Mouse (Mus musculus) inflammation-experienced regulatory T-cells, adult 6 months (primary cell): ENCODE results near the gene Reep3. TPM values are rescaled to one million over a fixed set of nuclear protein-coding genes. Genes with fewer than 3 reads are reported as not detected.
A peak's percentile ranks its signal among the peaks of the same experiment; 100 is the strongest.

Source experiments
- ATAC-seq: one replicate; pipeline ENCODE4 v1.8.0; 2017
- polyA plus RNA-seq, 3 experiments: library from polyadenylated mRNA; unstranded; fragments of 100-300 nt; shearing (Covaris generic); gene quantifications; one replicate each; pipeline ENCODE4 v1.2.1; 2017

Gene Reep3
- 10 to 100 TPM; 16.5 to 25.6 (median 19.6) TPM for polyA plus RNA-seq

GRCm38 (mm10) chr10:67096621-67097436 is at the start of gene Reep3:
Gene Reep3, minus strand, starts transcription at chr10:67096945.
- ATAC-seq = peak; percentile 22

GRCm38 (mm10) chr10:67145623-67146022 is 48.9 kb upstream of the Reep3 start:
- ATAC-seq = no peak

DNA sequence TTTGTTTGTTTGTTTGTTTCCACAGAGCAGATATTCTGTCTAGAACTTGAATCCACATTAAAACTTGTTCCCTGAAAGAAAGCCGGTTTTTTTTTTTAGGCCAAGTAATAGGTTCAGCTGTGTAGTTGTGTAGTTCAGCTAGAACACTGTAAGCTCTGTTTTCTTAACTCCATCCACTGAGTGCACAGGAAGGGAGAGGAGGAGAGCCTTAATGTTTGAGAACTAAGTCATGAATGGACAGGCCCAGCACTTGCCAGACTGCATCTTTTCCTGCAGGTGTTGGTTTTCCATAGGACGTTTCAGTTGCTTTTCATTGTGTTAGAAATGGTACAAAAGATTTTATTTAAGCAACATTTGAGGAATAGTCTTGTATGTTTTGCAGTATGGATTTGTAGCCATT is 47.5 kb upstream of the Reep3 start:
- ATAC-seq = no peak

- ATAC-seq = no peak
Observed at GRCm38 (mm10) chr10:67143661-67144060, 46.9 kb upstream of the Reep3 start.

- no peak for ATAC-seq
Observed at GRCm38 (mm10) chr10:67137437-67137836, 40.7 kb upstream of the Reep3 start.

- no peak for ATAC-seq
Observed at GRCm38 (mm10) chr10:67134322-67134721, 37.6 kb upstream of the Reep3 start.

GRCm38 (mm10) chr10:67131709-67132108 is 35.0 kb upstream of the Reep3 start:
- ATAC-seq = no peak

GRCm38 (mm10) chr10:67129531-67129930 is 32.8 kb upstream of the Reep3 start:
- no peak for ATAC-seq

DNA sequence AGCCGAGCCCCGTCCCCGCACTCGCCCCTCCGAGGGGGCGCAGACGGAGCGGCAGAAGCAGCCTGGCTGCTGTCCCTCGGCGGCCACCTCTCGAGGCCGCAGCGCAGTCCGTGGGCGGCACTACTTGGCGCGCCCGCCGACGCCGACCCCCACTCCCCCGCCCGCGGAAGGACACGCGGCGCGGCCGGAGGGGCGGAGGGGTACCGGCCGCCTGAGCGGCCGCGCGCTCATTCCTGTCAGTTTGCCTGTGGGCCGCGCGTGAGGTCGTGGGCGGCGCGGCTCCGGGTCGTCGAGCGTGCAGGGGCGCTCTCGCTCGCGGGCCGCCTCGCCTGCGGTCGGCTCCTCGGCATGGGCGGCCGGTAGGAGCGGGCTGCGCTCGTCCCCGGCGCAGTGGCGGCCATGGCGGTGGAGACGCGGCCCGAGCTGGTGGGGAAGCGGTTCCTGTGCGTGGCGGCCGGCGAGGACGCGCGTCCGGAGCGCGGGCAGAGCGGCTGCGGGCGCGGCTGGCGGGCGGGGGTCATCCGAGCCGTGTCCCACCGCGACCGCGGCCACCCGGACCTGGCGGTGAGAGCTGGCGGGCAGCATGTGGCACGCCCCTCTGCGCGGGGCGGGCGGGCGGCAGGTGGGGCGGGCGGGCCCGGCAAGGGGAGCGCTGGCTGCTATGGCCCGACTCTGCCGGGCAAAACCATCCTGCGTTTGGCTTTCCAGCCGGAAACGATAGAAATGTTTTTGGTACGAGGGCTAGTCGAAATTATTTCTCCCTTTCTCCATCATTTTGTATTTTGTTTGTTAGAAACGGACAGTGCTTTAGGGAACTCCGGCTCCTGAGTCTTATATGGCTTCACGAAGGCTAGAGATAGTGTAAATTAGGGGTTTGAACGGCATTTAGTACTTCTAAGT is 30.4 kb upstream of the Reep3 start:
- ATAC-seq = peak; percentile 62

DNA sequence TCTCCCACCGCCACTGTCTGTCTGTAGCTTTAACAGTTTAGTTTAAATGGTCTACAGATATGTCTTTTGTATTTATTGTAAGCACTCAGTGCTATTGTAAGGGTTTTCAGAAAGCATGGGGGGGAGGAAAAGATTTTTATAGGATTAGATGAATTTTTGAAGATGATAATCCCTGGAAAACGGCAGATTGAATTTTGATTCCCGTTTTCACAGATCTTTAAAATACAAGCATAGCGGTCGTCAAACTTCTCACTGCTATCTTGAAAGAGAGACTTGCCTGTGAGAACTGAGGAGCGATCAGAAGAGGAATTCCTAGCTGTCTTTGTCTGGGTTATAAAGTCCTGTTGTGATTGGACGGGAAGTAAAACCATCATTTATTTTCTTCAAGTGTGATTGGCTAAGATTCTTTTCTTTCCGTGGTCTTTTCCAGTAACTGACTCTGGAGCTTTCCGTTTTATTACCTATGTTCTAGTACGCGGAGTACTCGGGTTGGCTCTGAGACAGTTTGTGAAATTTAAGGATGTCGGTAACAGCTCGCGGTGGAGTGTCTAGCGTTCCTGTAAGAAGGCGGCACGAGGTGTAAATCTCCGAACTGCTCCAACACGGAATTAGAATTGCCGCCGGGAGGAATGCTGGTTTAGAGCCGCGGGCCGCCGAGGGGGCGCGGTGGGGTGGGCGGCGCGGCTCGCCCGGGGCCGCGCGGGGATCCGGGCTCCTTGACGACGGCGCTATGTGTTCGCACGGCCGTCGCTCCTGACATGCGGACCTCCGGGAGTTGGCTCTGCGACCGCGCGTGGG is 29.5 kb upstream of the Reep3 start:
- peak; percentile 45 for ATAC-seq

GRCm38 (mm10) chr10:67124156-67124555 is 27.4 kb upstream of the Reep3 start:
- no peak for ATAC-seq

DNA sequence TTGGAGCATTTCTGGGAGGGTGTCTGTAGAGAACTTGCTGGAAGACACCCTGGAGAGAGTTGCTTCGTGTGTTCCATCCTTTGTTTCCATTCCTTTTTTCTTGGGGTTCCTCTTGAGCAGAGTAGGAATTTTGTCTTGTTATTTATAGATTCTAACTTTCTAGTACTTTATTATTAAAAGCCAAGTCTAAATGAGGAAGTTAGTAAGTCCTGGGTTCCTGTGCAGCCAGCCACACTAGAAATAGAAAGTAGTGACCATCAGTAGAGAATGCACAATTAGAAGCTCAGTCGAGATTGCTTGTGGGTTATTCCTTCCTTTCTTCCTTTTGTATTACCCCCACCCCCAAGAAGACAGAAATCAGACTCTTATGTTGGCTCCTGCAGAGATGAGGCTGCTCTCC is 27.0 kb upstream of the Reep3 start:
- no peak for ATAC-seq

GRCm38 (mm10) chr10:67120640-67121039 is 23.9 kb upstream of the Reep3 start:
- no peak for ATAC-seq

DNA sequence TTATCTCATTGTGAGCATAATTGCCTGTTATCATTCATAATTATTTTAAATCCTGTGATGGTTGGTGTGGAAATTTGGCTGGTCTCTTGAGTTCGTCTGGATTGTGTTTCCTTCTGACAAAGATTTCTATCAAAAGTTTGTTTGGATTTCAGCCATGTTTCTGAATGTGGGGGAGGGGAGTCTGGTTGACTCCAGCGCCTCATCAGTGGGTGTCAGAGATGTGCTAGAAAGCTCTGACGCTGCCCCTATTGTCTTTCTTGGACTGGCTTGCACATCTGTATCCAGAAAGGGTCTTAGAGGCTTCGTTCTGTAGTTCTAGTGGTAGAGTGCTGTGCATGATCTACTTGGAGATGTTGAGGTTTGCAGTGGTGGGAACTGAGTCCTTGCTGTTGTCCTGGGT is 23.4 kb upstream of the Reep3 start:
- no peak for ATAC-seq

DNA sequence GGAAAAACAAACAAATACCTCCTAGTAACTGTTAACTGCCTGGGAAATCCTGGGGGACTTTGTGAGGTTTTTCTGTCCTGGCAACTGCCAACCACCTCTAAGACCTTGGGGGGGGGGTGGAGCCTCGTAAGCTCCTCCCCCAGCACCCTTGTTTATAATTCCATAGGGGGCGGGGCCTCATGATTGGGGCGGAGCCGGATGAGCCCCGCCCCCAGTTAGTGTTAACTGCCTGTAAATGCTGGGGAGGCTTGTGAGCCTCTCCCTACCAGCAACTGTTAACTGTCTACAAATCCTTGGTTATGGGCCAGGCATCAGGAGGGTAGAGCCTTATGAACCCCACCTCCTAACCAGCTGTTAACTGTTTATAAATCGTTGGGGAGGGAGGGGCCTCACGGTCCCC is 22.5 kb upstream of the Reep3 start:
- ATAC-seq = peak; percentile 9

DNA sequence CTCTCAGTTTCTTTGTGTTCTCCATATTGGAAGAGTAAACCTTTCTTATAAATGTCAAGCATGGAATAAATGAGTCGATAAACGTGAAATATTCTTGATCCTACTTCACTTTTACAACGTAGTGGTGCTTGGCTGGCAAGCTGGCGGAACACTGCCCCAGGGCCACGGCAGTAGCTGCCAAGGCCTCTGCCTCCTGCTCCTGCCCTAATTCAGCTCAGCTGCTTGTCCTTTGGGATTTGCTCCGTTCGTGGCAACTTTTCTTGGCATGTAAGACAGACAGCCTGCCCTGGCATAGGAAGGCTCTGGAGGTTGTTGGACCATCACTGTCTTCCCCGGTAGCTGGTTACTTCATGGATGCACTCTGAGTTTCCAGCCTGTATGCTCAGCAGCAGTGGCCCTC is 19.5 kb upstream of the Reep3 start:
- no peak for ATAC-seq

DNA sequence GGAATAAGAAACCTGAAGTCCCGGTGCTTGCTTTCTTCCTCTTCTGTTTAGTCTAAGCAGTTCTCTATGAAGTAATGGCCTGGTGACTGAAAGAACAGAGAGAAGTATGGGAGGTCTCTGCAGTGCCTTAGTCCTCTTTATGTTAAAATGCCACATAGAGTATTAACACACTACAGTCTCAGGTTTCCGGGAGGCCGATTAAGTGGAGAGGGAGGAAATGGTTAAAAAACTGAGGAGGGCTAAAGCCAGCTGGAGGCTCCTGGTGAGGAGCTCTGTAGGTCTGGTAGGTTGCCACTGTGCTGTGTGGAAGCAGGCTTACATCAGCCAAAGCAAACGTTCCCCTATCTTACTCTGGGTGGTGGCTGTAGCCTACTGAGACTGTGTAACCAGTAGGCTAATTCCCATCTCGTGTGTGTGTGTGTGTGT is 18.9 kb upstream of the Reep3 start:
- ATAC-seq = peak; percentile 9

DNA sequence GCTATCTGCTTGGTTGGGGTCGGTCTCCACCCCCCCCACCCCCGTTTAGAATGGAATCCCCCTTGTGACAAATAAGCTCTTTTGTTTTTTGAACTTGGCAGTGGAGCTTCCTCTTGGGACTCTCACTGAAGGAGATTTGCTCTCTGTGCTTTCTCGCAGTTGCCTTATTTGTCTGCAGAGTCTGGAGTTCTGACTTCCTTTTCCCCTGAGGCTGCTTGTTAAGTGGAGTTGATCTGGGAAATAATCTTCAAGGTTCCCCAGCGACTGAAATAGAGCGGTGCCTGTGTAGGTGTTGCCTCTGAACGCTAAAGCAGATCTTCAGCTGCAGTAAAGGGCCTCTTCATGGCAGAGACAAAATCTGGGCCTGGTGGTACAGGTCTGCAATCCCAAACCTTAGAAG is 18.4 kb upstream of the Reep3 start:
- ATAC-seq = no peak

DNA sequence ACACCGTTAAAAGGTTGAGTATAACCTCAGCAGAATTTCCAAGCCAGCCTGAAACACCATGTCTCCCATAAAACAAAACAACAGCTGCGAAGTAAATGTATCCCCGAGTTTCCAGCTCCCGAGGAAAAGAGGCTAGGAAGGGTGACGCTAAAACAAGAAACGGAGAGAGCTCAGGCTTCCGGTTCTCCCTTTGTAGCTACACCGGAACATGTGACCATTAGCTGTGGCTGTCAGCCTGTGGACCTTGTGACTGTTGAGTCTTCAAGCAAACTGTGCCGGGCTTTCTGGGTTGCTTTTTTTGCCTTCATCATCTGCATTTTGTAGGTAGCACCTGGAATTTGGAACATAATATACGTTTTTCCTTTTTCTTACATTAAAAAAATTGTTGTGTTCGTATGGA is 17.1 kb upstream of the Reep3 start:
- ATAC-seq = no peak

DNA sequence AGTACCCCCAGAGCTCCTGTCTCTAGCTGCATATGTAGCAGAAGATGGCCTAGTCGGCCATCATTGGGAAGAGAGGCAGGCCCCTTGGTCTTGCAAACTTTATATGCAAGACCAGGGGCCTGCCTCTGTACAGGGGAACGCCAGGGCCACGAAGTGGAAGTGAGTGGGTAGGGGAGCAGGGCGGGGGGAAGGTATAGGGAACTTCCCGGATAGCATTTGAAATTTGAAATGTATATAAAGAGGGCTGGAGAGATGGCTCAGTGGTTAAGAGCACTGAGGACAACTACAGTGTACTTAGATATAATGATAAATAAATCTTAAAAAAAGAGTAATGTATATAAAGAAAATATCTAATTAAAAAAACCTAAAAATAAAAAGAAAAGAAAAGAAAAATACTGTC is 16.2 kb upstream of the Reep3 start:
- ATAC-seq = peak; percentile 22

GRCm38 (mm10) chr10:67111799-67112177 is 15.0 kb upstream of the Reep3 start:
- peak; percentile 60 for ATAC-seq

DNA sequence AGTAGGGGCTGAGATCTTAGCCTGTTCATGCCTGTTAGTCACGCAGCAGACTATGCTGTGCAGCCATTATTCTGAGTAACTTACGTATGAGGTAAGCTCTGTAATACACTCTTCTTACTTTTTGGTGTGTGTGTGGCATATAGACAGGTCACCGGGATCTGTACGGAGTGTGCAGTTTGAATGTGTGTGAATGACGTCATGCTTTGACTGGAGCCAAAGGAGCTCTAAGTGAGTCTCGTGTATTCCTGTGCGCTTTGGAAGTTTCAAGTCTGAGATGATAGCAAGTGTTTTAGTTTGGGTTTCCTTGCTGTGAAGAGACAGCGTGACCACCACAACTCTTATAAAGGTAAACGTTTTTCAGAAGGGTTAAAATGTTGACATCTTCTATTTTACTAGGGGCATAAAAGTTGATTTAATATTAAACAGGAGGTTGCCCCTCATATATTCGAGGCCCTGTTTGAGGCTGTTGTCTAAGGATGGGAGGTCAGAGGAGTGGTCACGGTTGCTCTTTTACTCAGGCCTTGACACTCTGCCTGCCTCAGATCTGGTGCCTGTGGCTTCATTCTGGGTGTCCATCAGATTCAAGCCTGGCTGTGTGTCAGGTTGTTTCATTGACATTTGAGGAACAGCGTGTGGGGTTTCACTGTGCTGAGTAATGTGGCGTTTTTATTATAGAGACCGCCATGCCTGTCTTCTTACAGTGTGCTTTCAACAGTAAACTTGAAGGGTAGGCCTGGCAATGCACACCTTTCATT is 14.5 kb upstream of the Reep3 start:
- no peak for ATAC-seq
